Mouse (Mus musculus): Measurements from ENCODE around the gene Unc80.

GRCm38 (mm10) chr1:66671475-66671874 is 203.3 kb downstream of the Unc80 start:
- TF ChIP-seq POLR2A (IDR thresholded peaks at IDR 0.05; ENCODE audit: control insufficient read depth, low read depth, low read length): no peak
- no peak for TF ChIP-seq CTCF (IDR thresholded peaks at IDR 0.05; ENCODE audit: control insufficient read depth, insufficient read depth, insufficient replicate concordance, low read depth, low read length)

All from testis, adult 2 months (tissue).